Mouse (Mus musculus): ENCODE data around the gene Gm3173.
"Not testable (repeated sequence)": the region's sequence is repeated elsewhere in the genome, so short reads cannot be mapped to it uniquely, and the experiment has no call there.

Gene Gm3173

DNA sequence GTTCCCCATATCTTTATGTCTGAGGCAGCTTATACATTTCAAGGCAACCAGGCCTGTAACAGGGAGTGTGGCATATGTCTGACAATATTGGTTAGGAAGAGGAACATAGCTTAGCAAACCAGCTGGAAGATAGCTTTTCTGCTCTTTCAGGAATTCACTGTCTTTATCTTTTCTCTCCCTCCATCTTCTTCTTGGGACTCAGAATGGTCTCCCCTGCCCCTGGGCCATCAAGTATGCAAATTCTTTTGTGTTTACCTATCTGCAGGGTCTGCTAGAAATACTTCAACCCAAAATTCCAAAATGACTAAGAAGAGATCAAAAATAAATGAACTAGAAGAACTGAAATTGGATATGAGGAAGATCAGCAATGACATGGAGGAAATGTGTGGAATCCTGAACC lies at the start of gene Gm3173:
Gene Gm3173 (plus strand): TSS at position 301 of the 400 bp plus-strand sequence.
- not testable (repeated sequence) for DNase-seq

DNA sequence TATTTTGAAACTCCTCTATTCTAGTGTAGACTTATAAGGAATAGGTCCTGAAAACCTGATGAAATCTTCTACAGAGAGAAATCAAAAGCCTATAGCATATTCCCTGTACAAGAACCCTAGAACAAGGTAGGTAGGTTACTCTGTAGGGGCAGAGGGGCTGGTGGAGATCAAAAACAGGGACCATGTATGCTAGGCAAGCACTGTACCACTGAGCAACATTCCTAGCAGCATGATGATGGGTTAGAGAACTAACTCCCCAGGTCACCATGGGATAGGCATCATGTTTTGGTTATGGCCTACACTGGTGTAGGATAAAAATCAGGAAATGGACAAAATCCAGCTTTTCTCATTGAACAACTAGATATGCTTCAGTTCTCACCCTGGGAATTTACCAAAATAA lies 45.2 kb upstream of the Gm3173 start:
- DNase-seq, result not testable (repeated sequence)

DNA sequence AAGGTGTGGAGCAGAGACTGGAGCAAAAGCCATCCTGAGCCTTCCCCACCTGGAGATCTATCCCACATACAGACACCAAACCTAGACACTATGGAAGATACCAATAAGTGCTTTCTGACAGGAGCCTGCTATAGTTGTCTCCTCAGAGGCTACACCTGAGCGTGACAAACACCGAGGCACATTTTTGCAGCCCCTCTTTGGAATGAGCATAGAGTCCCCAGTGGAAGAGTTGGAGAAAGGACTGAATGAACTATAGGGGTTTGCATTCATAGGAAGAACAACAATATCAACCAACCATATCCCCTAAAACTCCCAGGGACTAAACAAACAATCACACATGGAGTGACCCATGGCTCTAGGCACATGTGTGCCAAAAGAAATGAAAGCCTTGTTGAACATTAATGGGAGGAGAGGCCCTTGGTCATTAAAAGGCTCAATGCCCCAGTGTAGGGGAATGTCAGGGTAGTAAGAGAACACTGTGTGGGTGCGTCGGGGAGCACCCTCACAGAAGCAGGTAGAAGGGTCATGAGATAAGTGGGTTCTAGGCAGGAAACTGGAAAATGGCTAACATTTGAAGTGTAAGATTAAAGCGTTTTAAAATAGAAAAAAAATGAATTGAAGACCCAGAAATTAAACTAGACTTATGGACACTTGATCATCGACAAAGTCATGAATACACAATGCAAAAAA lies 37.8 kb upstream of the Gm3173 start:
- DNase-seq, result not testable (repeated sequence)

DNA sequence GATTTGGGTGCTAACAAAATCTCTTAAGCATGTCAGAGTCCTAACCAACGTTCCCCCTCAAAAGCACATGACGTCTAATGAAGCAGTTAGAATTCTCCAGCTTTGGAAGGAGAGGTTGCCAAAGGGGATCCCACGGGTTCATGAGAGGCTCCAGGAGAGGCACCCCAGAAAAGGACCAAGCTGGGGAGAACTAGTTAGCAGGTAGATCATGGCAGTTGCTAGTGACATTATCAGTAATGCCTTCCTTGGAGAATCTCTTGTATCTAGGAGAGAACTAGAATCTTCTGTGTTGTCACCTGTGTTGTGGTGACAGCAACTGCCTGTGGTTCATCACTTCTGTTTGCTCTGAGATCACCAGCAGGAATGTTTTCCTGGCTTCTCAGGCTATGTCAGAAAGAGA lies 33.6 kb upstream of the Gm3173 start, which contains the start of gene Gm3159:
Gene Gm3159 (plus strand): TSS at position 301 of the 400 bp plus-strand sequence.
- DNase-seq, result not testable (repeated sequence)

DNA sequence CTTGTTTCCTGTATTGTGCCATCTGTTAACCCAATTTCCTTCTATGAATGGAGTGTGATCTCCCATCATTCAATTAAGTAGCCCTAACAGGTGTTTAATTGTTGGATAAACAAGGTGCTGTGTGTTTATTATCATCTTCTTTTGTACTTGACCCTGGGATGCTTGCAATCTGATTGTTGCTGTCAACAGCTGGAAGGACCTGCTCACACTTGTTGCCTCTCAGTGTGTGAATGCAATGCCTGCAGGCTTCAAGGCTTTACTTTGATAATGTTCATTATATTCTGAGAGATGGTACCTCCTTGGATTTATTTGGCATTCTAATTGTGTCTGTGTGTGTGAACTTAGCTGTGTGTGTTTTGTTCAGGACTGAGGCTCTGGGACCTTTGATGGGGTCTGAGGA lies 32.2 kb upstream of the Gm3173 start:
- DNase-seq, result peak in 1 of 2 experiments; percentile 1

DNA sequence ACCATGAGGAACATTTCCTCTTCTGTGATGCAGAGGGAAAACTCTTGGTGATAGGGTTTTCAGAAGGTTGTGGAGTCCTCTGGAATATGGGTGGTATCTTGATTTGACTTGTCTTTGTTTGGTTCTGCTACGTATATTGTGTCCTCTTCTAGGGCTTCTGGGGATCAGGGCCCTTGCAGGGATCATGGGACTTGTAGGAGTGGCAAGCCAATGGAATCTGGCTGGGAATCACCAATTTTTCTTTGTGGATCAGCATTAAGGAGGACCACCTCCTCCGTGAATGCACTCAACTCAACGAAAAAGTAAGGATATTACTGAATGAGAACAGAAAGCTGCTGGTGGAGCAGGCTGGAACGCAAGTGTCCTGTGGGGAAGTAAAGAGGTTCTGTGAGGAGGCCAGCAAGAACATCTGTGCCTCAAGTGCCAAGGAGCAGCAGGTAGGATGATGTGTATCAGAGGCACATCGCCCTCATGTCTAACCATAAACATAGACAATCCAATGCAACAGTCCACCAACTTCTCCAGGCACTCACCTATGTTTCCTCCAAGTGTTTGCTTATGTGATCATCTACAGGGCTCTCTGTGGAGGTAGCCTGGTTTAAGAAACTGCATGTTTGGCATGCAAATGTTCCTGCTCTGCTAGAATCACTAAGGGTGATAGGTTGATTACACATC lies 30.5 kb upstream of the Gm3173 start:
- peak in 1 of 2 experiments; percentile 1 for DNase-seq

DNA sequence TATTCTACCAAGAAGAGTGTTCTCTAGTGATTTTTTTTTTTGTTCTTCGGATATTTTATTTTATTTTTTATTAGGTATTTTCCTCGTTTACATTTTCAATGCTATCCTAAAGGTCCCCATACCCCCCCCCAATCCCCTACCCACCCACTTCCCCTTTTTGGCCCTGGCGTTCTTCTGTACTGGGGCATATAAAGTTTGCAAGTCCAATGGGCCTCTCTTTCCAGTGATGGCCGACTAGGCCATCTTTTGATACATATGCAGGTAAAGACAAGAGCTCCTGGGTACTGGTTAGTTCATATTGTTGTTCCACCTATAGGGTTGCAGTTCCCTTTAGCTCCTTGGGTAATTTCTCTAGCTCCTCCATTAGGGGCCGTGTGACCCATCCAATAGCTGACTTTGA lies 29.5 kb upstream of the Gm3173 start:
- DNase-seq, result not testable (repeated sequence)

DNA sequence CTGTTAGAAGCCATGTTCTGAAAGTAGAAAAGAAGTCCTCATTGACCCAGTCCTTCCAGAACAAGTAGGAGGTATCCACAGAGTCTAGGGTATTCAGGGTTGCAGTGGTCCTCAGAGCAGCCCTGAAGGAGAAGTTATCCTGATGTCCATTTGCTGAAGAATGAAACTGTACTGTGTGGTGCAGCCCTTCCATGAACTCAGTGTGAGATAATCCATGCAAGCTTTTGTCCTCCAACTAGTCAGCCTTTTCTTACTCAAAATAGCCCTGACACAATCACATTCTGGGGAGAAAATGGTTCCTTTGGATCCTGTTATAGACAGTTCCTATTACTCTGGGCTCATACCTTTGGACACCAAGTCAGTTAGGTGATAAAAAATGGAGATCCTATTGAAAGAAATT lies 27.0 kb upstream of the Gm3173 start:
- DNase-seq, result not testable (repeated sequence)

DNA sequence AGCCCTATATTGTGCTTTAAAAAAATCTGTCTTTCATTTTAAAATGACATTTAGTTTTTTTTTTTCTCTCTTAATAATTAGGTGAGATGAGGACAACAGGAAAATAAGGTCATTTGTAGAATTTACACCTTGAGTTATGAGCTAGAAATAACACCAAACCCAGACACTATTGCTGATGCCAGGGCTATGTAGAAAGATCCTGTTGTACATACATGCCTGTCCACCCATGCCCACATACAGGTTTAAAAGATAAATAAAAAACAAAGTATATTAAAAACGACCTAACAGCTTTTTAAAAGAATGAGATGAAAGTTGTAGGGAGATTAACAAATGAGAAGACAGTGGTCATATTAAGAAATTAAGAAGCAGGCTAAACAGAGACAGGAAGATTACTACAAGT lies 20.9 kb upstream of the Gm3173 start:
- not testable (repeated sequence) for DNase-seq

DNA sequence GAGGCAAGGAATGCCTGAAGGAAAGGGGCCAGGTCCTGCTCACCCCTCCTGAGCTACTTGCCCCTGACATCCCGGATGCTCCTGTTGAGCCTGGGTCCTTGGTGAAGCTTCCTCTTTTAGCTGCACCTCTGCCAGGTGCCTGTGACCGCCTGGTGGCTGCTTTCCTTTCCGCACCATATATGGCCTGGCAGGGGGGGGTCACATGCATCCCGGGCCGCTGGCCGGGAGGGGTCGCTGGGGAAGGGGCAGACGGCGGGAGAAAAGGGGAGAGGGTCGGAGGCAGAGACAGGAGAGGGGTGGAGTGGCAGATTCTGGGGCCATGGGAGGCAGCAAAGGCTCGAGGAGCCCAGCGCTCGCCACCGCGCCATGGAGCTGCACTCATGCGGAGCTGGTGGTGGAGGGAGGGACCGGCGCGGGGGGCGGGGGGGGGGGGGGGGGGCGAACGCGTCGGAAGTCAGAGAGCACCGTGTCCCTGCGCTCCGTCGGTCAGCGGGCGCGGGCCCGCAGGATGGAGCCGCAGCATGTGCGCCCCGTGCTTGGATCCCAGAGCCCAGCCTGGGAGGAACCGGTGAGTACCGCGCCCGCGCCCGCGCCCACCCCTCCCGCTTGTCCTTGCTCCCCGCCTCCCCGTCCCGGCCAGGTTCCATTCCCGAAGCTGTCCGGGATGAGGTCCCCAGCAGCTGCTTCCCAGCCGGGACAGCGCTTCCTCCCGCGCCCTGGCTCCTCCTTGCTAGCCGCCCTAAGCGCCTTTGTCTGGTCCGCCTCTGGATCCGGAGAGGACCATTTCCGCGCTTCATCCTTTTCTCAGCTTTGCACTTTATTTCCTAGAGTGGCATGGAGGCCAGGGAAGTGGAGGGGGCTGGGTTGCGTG lies 15.6 kb upstream of the Gm3173 start, which contains the start of gene Gm3164:
Gene Gm3164 (plus strand): TSS at position 484 of the 871 bp plus-strand sequence.
- peak; percentile 20 to 56 for DNase-seq

DNA sequence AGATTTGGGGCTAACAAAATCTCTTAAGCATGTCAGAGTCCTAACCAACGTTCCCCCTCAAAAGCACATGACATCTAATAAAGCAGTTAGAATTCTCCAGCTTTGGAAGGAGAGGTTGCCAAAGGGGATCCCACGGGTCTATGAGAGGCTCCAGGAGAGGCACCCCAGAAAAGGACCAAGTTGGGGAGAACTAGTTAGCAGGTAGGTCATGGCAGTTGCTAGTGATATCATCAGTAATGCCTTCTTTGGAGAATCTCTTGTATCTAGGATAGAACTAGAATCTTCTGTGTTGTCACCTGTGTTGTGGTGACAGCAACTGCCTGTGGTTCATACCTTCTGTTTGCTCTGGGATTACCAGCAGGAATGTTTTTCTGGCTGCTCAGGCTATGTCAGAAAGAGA lies 50.7 kb downstream of the Gm3173 start, which contains the start of gene Gm3182:
Gene Gm3182 (plus strand): TSS at position 301 of the 400 bp plus-strand sequence.
- DNase-seq, result not testable (repeated sequence)

DNA sequence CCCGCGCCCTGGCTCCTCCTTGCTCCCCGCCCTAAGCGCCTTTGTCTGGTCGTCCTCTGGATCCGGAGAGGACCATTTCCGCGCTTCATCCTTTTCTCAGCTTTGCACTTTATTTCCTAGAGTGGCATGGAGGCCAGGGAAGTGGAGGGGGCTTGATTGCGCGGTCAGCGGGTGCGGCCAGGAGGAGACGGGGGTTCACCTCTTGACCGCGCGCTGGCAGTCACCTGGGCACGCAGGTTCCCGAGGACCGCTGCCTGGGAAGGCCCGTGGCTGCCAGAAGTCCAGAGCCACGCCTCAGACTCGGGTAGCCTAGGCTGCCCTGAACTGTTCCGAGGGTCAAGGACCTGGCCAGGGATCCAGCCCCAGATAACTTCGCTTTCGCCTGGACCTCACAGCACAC lies 68.6 kb downstream of the Gm3173 start:
- not testable (repeated sequence) for DNase-seq

DNA sequence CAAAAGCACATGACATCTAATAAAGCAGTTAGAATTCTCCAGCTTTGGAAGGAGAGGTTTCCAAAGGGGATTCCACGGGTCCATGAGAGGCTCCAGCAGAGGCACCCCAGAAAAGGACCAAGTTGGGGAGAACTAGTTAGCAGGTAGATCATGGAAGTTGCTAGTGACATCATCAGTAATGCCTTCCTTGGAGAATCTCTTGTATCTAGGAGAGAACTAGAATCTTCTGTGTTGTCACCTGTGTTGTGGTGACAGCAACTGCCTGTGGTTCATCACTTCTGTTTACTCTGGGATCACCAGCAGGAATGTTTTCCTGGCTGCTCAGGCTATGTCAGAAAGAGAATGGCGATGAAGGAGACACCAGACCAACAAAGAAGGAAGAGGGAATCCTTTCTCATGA lies 124.3 kb downstream of the Gm3173 start, which contains the start of gene Gm3047:
Gene Gm3047 (plus strand): TSS at position 301 of the 400 bp plus-strand sequence.
- not testable (repeated sequence) for DNase-seq

All from cerebellum, postnatal 25 days (tissue).